Mouse (Mus musculus): ENCODE results near the gene Defb25. TPM values are rescaled to one million over a fixed set of nuclear protein-coding genes. Genes with fewer than 3 reads are reported as not detected.
A peak's percentile ranks its signal among the peaks of the same experiment; 100 is the strongest.
"Not testable (repeated sequence)": the region's sequence is repeated elsewhere in the genome, so short reads cannot be mapped to it uniquely, and the experiment has no call there.

Gene Defb25
- polyA plus RNA-seq (2014; fragmentation: Nextera tagmentation; extraction: Ambion mirVana) = 2.3 and 2.7 TPM in 2 replicates

GRCm38 (mm10) chr2:152622953-152623352 lies at the start of gene Defb25:
TSS of gene Defb25 (minus strand) at chr2:152623053.
- Histone ChIP-seq H3K27me3 (replicated peaks; ENCODE audit: control insufficient read depth, insufficient read depth, low read length) (peaks cover 27% of the 10 kb centered on the region), H3K9ac (ENCODE audit: low read depth, low read length) (no peak within 1 kb of the TSS), H3K4me3 (ENCODE audit: low read depth, low read length) (no peak within 1 kb of the TSS), H3K9me3 (ENCODE audit: control insufficient read depth, low read length) (no peaks in the 10 kb centered on the region), H3K36me3 (ENCODE audit: control insufficient read depth, insufficient read depth, low read length) (no peaks in the 10 kb centered on the region), H3K4me1 (ENCODE audit: control insufficient read depth, insufficient read depth, low read length) (no peaks in the 10 kb centered on the region; the same call in 1 of the 2 replicates), H3K4me2 (ENCODE audit: low read depth, low read length) (no peak within 1 kb of the TSS), H3K27ac (replicated peaks; ENCODE audit: low read depth, low read length) (no peak within 1 kb of the TSS)
- DNase-seq (ENCODE audit: low spot score) = no peak
- no peak for ATAC-seq (ENCODE audit: low read depth)
- 89% methylated on average over 7 of the region's 7 CpGs for WGBS

- peak overlapping the region; percentile 80 for H3K4me2 ChIP-seq (ENCODE audit: low read depth, low read length)
- peak overlapping the region; percentile 99 for H3K4me3 ChIP-seq (ENCODE audit: low read depth, low read length)
- peaks cover 52% of the 10 kb centered on the region for H3K36me3 ChIP-seq (ENCODE audit: control insufficient read depth, insufficient read depth, low read length)
- H3K27me3 ChIP-seq (replicated peaks; ENCODE audit: control insufficient read depth, insufficient read depth, low read length) = no peaks in the 10 kb centered on the region
- 74% methylated on average over 12 of the region's 12 CpGs for WGBS
- ATAC-seq (ENCODE audit: low read depth) (no peak), DNase-seq (ENCODE audit: low spot score) (no peak)
- H3K4me1 ChIP-seq (ENCODE audit: control insufficient read depth, insufficient read depth, low read length) = peaks cover 18% of the 10 kb centered on the region
- no peak overlapping the region for H3K27ac ChIP-seq (replicated peaks; ENCODE audit: low read depth, low read length)
- H3K9me3 ChIP-seq (ENCODE audit: control insufficient read depth, low read length) = no peaks in the 10 kb centered on the region
- H3K9ac ChIP-seq (ENCODE audit: low read depth, low read length) = peak overlapping the region; percentile 99
These were observed 49.3 kb upstream of the Defb25 start for GRCm38 (mm10) chr2:152672166-152672565.

- H3K27ac ChIP-seq (replicated peaks; ENCODE audit: low read depth, low read length) = no peak overlapping the region
These were observed 48.8 kb upstream of the Defb25 start for GRCm38 (mm10) chr2:152671642-152671999.

GRCm38 (mm10) chr2:152670983-152671641 lies 48.3 kb upstream of the Defb25 start:
- peak overlapping the region; percentile 99 for H3K9ac ChIP-seq (ENCODE audit: low read depth, low read length)
- peak overlapping the region; percentile 80 for H3K4me2 ChIP-seq (ENCODE audit: low read depth, low read length)
- H3K36me3 ChIP-seq (ENCODE audit: control insufficient read depth, insufficient read depth, low read length) = peaks cover 42% of the 10 kb centered on the region; the same call in 1 of the 2 replicates
- WGBS = 49% methylated on average over 9 of the region's 9 CpGs
- DNase-seq (ENCODE audit: low spot score) = no peak
- peak overlapping the region; percentile 99 for H3K4me3 ChIP-seq (ENCODE audit: low read depth, low read length)
- peaks cover 18% of the 10 kb centered on the region for H3K4me1 ChIP-seq (ENCODE audit: control insufficient read depth, insufficient read depth, low read length)
- H3K27ac ChIP-seq (replicated peaks; ENCODE audit: low read depth, low read length) = peak overlapping the region; percentile 99
- ATAC-seq (ENCODE audit: low read depth) = no peak
- no peaks in the 10 kb centered on the region for H3K27me3 ChIP-seq (replicated peaks; ENCODE audit: control insufficient read depth, insufficient read depth, low read length)
- H3K9me3 ChIP-seq (ENCODE audit: control insufficient read depth, low read length) = no peaks in the 10 kb centered on the region

More at GRCm38 (mm10) chr2:152671642-152671999, 48.8 kb upstream of the Defb25 start:
- Histone ChIP-seq H3K4me1 (ENCODE audit: control insufficient read depth, insufficient read depth, low read length) (peaks cover 18% of the 10 kb centered on the region), H3K9me3 (ENCODE audit: control insufficient read depth, low read length) (no peaks in the 10 kb centered on the region), H3K4me3 (ENCODE audit: low read depth, low read length) (peak overlapping the region; percentile 99), H3K9ac (ENCODE audit: low read depth, low read length) (peak overlapping the region; percentile 99), H3K36me3 (ENCODE audit: control insufficient read depth, insufficient read depth, low read length) (peaks cover 47% of the 10 kb centered on the region), H3K4me2 (ENCODE audit: low read depth, low read length) (peak overlapping the region; percentile 80), H3K27me3 (replicated peaks; ENCODE audit: control insufficient read depth, insufficient read depth, low read length) (no peaks in the 10 kb centered on the region)
- DNase-seq (ENCODE audit: low spot score) = peak; percentile 60
- WGBS = 27% methylated on average over 5 of the region's 5 CpGs
- peak; percentile 39 for ATAC-seq (ENCODE audit: low read depth)

- no peaks in the 10 kb centered on the region for H3K9me3 ChIP-seq (ENCODE audit: control insufficient read depth, low read length)
- 0% methylated on average over 26 of the region's 46 CpGs for WGBS
- peak; percentile 81 for ATAC-seq (ENCODE audit: low read depth)
These were observed 47.0 kb upstream of the Defb25 start for GRCm38 (mm10) chr2:152669639-152670484.

GRCm38 (mm10) chr2:152669256-152669638 lies 46.4 kb upstream of the Defb25 start, which contains the start of gene H13:
TSS of gene H13 (plus strand) at chr2:152669461.
- H3K4me3 ChIP-seq (ENCODE audit: low read depth, low read length) = peak within 1 kb of the TSS; percentile 99
- H3K27me3 ChIP-seq (replicated peaks; ENCODE audit: control insufficient read depth, insufficient read depth, low read length) = no peaks in the 10 kb centered on the region
- WGBS = under 1% methylated on average over 29 of the region's 35 CpGs
- peak within 1 kb of the TSS; percentile 99 for H3K9ac ChIP-seq (ENCODE audit: low read depth, low read length)
- H3K9me3 ChIP-seq (ENCODE audit: control insufficient read depth, low read length) = no peaks in the 10 kb centered on the region
- H3K4me2 ChIP-seq (ENCODE audit: low read depth, low read length) = peak within 1 kb of the TSS; percentile 80
- peaks cover 23% of the 10 kb centered on the region; the same call in 1 of the 2 replicates for H3K36me3 ChIP-seq (ENCODE audit: control insufficient read depth, insufficient read depth, low read length)
- peak; percentile 78 for ATAC-seq (ENCODE audit: low read depth)
- DNase-seq (ENCODE audit: low spot score) = peak; percentile 96
- H3K27ac ChIP-seq (replicated peaks; ENCODE audit: low read depth, low read length) = peak within 1 kb of the TSS; percentile 99
- H3K4me1 ChIP-seq (ENCODE audit: control insufficient read depth, insufficient read depth, low read length) = peaks cover 18% of the 10 kb centered on the region

More at GRCm38 (mm10) chr2:152669639-152670484, 47.0 kb upstream of the Defb25 start:
- Histone ChIP-seq H3K4me2 (ENCODE audit: low read depth, low read length) (peak overlapping the region; percentile 80), H3K27me3 (replicated peaks; ENCODE audit: control insufficient read depth, insufficient read depth, low read length) (no peaks in the 10 kb centered on the region), H3K36me3 (ENCODE audit: control insufficient read depth, insufficient read depth, low read length) (peaks cover 29% of the 10 kb centered on the region; the same call in 1 of the 2 replicates), H3K9ac (ENCODE audit: low read depth, low read length) (peak overlapping the region; percentile 99), H3K4me1 (ENCODE audit: control insufficient read depth, insufficient read depth, low read length) (peaks cover 18% of the 10 kb centered on the region), H3K4me3 (ENCODE audit: low read depth, low read length) (peak overlapping the region; percentile 99), H3K27ac (replicated peaks; ENCODE audit: low read depth, low read length) (peak overlapping the region; percentile 99)
- peak; percentile 78 for DNase-seq (ENCODE audit: low spot score)

GRCm38 (mm10) chr2:152666191-152666590 lies 43.3 kb upstream of the Defb25 start:
- H3K27me3 ChIP-seq (replicated peaks; ENCODE audit: control insufficient read depth, insufficient read depth, low read length); ATAC-seq (ENCODE audit: low read depth); H3K4me2 ChIP-seq (ENCODE audit: low read depth, low read length); H3K4me3 ChIP-seq (ENCODE audit: low read depth, low read length); H3K9ac ChIP-seq (ENCODE audit: low read depth, low read length); H3K36me3 ChIP-seq (ENCODE audit: control insufficient read depth, insufficient read depth, low read length); H3K9me3 ChIP-seq (ENCODE audit: control insufficient read depth, low read length); DNase-seq (ENCODE audit: low spot score); H3K27ac ChIP-seq (replicated peaks; ENCODE audit: low read depth, low read length); H3K4me1 ChIP-seq (ENCODE audit: control insufficient read depth, insufficient read depth, low read length): not testable (repeated sequence)
- 76% methylated on average over 3 of the region's 3 CpGs for WGBS

- DNase-seq (ENCODE audit: low spot score) (no peak), ATAC-seq (ENCODE audit: low read depth) (no peak)
- Histone ChIP-seq H3K9me3 (ENCODE audit: control insufficient read depth, low read length) (no peaks in the 10 kb centered on the region), H3K4me3 (ENCODE audit: low read depth, low read length) (no peak overlapping the region), H3K27ac (replicated peaks; ENCODE audit: low read depth, low read length) (no peak overlapping the region), H3K36me3 (ENCODE audit: control insufficient read depth, insufficient read depth, low read length) (no peaks in the 10 kb centered on the region), H3K4me1 (ENCODE audit: control insufficient read depth, insufficient read depth, low read length) (no peaks in the 10 kb centered on the region), H3K4me2 (ENCODE audit: low read depth, low read length) (no peak overlapping the region), H3K9ac (ENCODE audit: low read depth, low read length) (no peak overlapping the region), H3K27me3 (replicated peaks; ENCODE audit: control insufficient read depth, insufficient read depth, low read length) (no peaks in the 10 kb centered on the region)
- 77% methylated on average over 6 of the region's 6 CpGs for WGBS
These were observed 38.3 kb upstream of the Defb25 start for GRCm38 (mm10) chr2:152661163-152661562.

Data from embryonic facial prominence, embryonic 14.5 days (tissue).